Mouse (Mus musculus): ENCODE data around the gene Fut8.

Fut8 gene

DNA sequence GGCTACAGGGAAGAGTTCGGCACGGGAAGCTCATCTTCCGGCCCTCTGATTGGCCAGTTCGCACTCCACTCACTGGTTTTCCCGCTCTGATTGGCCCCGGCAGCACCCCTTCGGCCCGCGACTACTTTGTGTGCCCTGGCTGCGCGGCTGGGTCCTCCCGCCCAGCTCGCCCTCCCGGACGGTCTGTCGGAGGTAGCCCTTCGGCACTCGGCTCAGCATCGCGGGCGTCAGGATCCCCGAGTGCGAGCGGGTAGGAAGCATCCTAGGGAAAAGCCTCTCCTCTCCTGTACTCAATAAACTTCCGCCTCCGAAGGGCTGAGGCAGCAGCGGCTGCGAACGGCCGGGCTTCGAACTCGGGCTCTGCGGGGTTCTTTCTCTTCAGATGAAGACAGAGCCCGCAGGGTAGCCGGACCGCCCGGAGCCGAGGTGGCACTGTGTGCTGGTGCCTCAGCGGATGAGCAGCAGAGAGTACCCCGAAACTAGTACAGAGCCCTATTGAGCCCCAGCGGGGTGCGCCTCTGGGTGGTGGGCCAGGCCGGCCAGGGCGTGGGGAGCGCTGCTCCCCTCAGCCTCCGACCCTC, at the start of gene Fut8:
Gene Fut8 (plus strand): TSS at position 176 of the 581 bp plus-strand sequence.
- peak; percentile 87 to 91 for DNase-seq (ENCODE audit: low spot score in 2 of 2)

DNA sequence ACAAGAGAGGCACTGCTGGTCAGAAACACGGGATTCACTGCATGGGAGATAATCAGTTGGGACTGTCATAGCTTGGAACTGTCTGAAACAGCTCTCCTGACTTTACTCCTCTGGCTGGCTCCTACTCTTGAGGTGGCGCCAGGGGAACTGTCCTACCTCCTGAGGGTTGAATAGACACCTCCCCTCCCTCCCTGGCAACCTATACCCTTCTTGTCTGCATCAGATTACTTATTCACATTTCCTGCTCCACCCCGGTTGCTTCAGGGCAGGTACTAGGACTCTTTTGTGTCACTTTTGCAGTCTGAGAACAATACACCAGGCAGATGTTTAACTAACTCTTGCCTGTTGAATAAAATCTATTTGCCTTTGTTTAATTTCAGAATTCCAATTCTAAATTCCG, 48.8 kb upstream of the Fut8 start:
- no peak for DNase-seq (ENCODE audit: low spot score in 2 of 2)

- DNase-seq (ENCODE audit: low spot score in 2 of 2), result no peak
Observed at GRCm38 (mm10) chr12:77189933-77190446, 47.9 kb upstream of the Fut8 start.

DNA sequence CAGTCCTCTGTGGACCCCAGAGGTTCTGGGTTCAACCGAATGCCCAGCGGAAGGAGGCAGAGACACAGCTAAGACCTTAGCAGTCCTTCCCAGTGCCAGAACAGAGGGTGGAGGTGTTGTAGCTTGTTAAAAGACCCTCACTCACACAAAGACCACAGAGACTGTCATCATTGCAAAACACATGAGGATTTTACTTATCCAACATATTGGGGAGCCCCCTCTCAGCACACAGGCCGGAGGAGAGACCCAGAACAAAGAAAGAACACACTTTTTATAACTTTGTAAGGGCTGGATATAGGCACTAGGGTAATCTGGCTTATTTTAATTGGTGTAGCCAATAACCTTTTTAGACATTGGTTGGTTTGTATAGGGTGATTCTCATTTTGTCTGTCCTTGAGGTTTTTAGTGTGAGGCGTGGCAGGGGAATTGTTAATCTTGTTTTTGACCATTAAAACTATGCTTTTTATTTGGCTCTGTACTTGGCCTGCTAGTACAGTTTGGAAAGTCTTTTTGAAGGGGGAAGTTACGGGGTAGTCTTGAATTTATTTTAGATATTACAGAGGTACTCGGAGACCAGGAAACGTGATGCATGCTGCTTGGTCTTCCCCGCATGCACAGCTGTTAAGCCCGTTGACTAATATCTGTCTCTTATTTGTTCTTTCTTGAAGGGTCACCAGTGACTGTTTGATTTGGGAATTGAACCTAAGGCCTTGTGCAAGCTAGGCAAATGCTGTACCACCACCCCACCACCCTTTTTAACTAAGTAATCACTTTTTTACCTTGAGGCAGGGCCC, 46.2 kb upstream of the Fut8 start:
- no peak for DNase-seq (ENCODE audit: low spot score in 2 of 2)

DNA sequence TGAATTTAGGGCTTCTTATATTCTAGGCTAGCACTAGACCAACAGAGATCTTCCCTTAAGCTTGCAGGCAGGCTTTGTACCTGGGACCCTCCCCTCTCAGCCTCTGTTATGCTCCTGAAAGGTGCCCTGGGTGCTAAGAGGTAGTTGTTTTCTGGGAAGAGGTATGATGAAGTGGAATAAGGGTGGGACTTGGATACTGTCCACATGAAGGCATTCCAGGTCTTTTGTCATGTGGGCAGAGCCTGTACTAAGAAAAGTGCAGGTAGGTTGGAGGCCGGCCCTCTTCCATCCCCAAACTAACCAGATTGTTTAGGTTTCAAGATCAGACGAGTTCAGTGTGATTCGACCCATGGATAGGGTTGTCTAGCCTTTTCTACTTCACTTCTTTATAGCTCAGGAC, 45.2 kb upstream of the Fut8 start:
- no peak for DNase-seq (ENCODE audit: low spot score in 2 of 2)

DNA sequence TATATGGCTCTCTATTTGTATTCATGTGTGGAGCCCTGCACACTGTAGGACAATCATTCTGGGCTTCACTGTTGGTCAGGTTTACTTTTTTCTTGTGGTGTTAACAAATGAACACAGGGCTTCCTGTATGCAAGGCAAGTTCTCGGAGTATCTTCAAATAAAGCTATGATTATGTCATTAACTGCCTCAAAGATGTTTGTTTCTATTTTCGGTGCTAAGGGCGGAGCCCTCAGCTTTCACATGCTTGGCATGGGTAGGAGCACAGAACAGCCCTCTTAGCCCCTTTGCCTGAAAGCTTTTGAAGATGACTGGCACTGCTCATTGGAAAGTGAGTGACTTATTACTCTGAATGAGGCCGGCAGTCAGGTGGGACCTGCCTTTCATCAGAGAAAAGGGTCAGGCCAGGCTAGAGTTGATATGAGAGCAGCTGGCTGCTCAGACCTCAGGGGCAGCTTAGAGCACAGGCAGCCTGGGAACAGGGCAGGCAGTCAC, 44.7 kb upstream of the Fut8 start:
- DNase-seq (ENCODE audit: low spot score in 2 of 2), result no peak

DNA sequence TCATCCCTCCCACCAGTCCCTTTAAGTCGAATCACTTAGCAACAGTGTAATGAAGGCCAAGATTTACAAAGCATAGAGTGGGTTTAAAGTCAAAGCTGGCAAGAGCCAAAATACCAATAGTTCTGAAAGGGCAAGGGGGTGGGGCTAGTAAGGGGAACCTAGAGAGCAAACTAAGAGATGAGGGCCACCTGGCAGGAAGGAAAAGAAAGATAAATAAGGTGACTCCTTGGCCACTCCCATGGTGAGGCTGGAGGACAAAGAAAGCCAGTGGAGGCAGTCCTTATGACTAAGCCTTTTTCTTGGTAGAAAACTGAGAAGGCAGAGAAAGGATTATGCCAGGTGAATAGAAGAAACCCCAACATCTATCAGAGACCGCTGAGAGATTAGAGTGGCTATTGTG, 42.9 kb upstream of the Fut8 start:
- no peak for DNase-seq (ENCODE audit: low spot score in 2 of 2)

- no peak for DNase-seq (ENCODE audit: low spot score in 2 of 2)
Observed at GRCm38 (mm10) chr12:77196529-77197095, 41.3 kb upstream of the Fut8 start.

- DNase-seq (ENCODE audit: low spot score in 2 of 2), result peak in 1 of 2 experiments; percentile 3
Observed at GRCm38 (mm10) chr12:77197121-77197599, 40.8 kb upstream of the Fut8 start.

GRCm38 (mm10) chr12:77198253-77198652, 39.7 kb upstream of the Fut8 start:
- DNase-seq (ENCODE audit: low spot score in 2 of 2), result no peak

GRCm38 (mm10) chr12:77201461-77202143, 36.3 kb upstream of the Fut8 start:
- no peak for DNase-seq (ENCODE audit: low spot score in 2 of 2)

- DNase-seq (ENCODE audit: low spot score in 2 of 2), result no peak
Observed at GRCm38 (mm10) chr12:77203136-77203535, 34.8 kb upstream of the Fut8 start.

GRCm38 (mm10) chr12:77206852-77207251, 31.1 kb upstream of the Fut8 start:
- DNase-seq (ENCODE audit: low spot score in 2 of 2), result no peak

- DNase-seq (ENCODE audit: low spot score in 2 of 2), result no peak
Observed at GRCm38 (mm10) chr12:77208056-77208455, 29.9 kb upstream of the Fut8 start.

DNA sequence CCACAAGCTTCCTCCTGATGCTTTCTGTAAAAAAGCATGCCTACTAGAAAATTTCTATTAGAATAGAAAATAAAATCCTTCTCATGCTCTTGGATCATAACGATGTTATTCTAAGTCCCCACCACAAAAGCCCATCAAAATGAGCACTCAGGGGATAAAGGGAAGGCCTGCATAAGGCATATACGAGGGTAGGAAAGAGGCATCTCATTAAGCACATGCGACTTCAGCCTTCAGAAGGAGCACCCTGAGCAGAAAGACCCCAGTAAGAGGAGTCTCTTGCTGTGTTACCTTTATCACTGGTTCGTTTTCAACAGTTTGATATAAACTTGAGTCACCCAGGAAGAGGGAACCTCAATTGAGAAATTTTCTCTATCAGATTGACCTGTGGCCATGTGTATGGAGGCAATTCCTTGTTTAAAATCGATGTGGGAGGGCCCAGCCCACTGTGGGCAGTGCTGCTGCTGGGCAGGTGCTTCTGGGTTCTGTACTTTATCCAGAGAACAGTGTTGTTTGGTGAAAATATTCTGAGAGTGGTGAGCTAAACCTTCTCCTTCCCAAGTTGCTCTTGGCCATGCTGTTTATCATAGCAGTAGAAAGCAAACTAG, 29.2 kb upstream of the Fut8 start:
- no peak for DNase-seq (ENCODE audit: low spot score in 2 of 2)

- no peak for DNase-seq (ENCODE audit: low spot score in 2 of 2)
Observed at GRCm38 (mm10) chr12:77211695-77212208, 26.2 kb upstream of the Fut8 start.

DNA sequence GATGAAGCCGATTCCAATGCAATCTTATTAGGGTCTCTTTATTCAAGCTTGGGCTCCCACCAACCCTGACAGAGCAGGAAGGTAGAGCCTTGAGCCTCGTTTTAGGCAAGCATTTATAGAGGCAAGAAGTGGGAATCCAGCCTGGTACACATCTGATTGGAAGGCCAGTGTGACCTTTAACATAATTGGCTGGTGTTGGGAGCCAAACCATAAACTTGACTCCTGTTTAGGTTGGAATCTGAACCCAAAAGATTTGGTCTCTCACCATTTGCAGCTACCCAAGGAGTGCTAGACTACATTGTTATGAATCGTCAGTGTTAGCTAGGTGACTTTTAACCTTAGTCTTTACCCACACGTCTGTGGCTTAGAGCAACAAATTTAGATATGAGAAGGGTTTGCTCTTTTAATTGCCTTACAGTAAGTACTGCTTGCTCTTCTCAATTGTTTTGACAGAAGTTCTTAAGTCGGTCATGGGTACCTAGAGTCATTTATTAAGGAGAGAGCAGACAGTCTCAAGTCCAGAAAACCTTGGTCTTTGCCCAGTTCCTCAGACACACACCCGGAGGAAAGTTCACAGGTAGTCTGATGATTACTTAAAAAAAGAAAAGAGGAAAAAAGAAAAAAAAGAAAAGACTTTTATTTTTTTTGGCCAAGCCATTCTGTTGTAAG, 23.9 kb upstream of the Fut8 start:
- no peak for DNase-seq (ENCODE audit: low spot score in 2 of 2)

DNA sequence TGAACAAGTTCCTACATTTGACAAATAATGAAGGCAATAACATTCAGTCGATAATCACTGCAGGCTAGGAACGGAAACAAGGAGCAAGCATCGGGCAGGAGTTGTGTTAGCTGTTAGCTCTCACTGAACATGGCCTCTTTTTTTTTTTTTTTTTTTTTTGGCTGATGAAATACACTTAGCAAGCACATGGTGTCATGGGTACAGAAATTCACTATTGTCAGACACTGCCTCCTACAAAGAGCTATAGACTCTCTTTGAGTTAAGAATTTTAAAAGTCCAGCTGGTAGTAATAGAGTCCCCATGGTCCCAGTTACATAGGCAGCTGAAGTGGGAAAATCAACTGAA, 23.4 kb upstream of the Fut8 start:
- DNase-seq (ENCODE audit: low spot score in 2 of 2), result no peak

GRCm38 (mm10) chr12:77216511-77217192, 21.3 kb upstream of the Fut8 start:
- DNase-seq (ENCODE audit: low spot score in 2 of 2), result no peak

- no peak for DNase-seq (ENCODE audit: low spot score in 2 of 2)
Observed at GRCm38 (mm10) chr12:77220616-77221015, 17.3 kb upstream of the Fut8 start.

All from frontal cortex, postnatal 36 days (tissue).